Mouse (Mus musculus) frontal cortex, adult 2 months (tissue): Measurements from ENCODE around the gene Slc22a20. TPM values are rescaled to one million over a fixed set of nuclear protein-coding genes. Genes with fewer than 3 reads are reported as not detected.
A peak's percentile ranks its signal among the peaks of the same experiment; 100 is the strongest.

Experiments used
- DNase-seq, 2 experiments: peaks; one replicate each; pipeline ENCODE4 v3.0.0; 2022; ENCODE audit warnings: low spot score in 1 of 2; ENCODE audit errors: extremely low spot score in 1 of 2
- polyA plus RNA-seq: library from polyadenylated mRNA; depleted of rRNA; stranded (reverse); fragments of >200 nt; gene quantifications from 2 replicates; pipeline ENCODE4 v1.2.3, GENCODE M21; 2012

Gene Slc22a20
- polyA plus RNA-seq, 1 experiment, result not detected

DNA sequence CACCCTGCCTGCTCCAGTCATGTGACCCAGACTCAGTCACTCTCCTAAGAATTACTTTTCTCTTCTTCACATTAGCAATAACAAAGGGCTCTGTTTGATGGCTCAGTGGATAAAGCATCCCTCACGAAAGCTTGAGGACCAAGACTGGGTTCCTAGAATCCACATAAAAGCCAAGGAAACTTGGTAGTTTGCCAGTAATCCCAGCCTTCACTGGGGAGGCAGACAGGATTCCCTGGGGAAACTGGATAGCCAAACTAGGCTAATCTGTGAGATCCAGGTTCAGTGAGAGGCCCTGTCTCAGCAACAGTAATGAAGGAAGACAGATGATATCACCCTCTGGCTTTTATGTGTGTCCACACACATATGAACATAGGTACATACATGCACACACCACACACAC, 5.0 kb upstream of the Slc22a20 start:
- DNase-seq, result no peak

DNA sequence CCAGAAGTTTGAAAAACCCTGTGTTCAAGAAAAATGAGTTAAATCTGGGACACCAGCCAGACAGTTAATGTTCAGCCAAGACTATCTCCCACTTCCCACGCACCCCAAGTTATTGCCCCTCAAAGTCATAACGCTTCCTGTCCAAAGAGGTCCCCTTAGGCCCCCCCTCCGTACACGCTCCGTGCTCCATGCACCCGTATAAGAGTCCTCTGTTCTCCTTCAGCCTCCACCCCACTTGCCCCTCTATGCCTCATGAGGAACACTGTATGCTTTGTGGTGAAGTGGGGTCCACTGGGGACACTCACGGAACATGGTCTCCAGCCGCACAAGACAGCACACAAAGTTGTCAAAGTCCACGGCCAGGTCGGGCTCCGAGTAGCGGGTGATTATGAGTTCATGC, 4.1 kb upstream of the Slc22a20 start:
- no peak for DNase-seq

DNA sequence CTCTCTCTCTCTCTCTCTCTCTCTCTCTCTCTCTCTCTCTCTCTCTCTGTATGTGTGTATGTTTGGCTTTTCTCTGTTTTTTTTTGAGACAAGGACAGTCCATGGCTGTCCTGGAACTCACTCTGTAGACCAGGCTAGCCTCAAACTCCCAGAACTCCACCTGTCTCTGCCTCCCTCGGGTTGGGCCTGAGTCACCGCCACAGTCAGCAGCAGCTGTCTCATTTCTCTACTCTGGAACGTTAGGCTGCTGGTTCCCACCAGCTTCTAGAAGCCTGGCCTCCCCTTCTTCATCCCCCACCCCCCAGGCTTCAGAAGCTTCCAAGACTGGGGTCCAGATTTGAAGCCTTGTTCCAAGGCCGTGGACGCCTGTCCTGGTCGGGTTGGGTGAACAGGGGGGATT, 3.6 kb upstream of the Slc22a20 start:
- no peak for DNase-seq

DNA sequence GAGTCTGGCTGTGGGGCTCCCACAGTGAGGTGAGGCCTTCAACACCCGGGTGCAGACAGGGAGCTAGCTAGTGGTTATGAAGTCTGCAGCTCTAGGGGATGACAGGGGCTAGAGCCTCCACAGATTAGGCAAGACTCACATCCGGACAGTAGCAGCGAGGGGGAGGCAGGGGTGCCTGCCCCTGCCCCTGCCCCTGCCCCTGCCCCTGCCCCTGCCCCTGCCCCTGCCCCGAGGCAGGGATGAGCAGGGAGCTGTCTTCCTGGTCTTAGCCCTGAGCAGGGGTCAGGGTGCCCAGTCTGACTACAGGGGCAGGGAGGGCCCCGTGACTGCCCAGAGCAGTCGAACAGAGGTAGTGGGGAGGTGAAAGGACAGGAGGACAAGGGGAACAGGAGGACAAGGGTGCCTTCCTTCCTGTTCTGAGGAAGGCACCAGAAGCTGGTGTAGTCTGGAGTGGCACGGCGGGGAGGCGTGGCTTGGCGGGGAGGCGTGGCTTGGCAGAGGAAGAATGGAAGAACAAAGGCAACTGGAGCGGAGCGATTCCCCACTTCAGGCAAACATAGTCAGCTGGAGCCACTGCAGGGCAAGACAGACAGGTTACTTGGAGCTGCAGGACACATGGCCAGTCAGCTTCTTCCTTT, 3.0 kb upstream of the Slc22a20 start:
- peak in 1 of 2 experiments; percentile 41 for DNase-seq

DNA sequence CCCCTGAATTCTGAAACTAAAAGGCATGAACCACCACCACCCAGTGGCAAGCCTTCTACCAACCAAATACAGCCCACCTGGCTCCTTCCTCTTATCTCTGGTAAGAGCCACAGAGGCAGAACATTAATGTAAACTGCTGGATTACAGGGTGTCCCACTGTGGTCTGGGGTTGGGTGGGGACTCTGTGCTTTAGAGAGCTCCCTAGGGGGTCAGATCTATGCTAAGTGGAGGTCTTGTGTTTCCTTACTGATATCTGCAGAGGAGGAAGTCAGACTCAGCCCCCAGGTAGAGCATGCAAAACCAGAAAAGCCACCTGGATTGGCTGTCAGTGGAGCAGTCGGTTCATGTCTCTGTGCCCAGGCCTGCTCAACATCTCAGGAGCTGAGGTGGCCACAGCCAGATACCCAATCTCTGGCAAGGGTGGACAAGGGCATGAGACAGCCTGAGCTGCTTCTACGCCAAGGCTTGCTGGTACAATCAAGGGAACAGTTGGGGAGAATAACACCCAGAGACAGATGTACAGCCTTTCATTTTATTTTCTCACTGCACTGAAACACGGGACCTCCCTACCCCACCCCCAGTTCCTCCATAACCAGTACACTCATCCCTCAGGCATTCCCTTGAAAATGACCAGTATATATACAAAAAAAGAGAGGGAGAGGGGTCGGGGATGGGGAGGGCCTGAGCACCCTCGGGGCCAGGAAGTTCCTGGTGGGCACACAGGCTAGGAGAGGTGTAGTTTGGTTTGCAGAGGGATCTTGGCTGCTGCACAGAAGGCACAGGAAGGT, 2.3 kb upstream of the Slc22a20 start:
- no peak for DNase-seq

DNA sequence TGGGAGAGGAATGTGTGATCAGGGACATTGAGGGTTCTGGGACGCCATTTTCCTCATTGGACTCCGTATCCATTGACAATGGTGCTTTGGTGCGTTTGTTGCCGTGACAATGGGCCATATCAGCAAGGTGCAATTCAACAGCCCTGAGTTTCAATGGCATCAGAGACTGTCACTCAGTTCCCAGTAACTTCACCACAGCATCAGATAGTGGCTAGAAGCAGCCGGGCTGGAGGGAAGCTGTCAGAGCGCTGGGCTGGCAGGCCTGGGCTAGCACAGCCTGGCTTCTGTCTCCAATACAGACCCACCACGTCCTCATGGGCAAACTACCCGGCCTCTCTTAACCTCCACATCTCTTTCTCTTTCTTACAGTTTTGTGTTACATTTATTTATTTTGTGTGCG, 5.5 kb downstream of the Slc22a20 start:
- no peak for DNase-seq

DNA sequence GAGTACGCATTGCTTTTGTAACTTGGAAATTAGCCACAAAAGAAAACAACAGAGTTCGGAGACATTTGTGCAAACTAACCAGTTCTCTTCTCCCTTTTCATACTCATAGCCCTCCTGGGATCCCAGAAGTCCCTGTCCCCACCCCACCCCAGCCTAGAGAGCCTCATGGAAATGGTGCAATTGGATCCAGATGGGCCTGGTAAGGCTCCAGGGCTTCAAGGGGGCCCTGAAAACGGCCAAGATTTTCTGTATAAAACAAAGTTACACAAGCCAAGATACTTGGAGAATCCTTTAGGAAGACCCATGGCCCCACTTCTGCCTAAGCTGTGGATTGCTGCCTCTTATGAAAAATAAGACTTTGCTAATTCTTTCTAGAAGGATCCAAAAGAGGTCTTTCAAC, 8.2 kb downstream of the Slc22a20 start:
- DNase-seq, result no peak

DNA sequence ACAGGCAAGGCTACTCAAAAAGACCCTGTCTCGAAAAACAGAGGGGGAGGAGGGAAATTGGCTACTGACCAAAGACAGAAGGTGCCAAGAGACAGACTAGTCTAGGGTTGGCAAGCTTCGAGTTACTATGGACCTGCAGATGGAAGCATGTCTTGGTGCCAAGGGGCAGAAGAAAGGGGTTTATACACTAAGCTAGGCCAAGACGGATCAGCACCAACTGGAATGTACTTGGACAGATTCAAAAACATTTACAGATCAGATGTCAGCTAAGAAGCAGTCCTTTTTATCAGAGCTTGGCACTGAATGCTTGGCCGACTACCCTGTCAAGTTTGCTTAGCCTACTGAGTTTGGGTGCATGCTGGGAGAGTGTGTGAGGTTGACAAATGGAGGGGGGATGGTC, 10.3 kb downstream of the Slc22a20 start:
- DNase-seq, result peak in 1 of 2 experiments; percentile 30

DNA sequence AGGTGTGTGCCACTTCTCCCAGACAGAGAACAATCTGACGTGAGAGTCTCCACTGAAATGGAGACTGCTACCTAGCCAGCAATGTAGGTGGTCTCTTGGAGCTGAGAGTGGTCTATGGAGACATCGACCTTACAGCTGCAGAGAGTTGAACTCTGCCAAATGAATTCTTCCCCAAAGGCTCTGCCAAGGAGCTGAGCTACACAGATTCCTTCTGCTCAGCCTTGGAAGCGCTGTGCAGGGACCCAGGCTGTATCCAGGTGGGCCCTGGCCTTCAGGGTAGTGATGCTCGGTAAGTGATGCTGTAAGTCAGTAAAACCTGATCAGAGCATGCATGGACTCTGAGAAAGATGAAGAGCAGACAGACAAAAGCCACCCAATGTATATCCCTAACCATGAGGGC, 10.8 kb downstream of the Slc22a20 start:
- no peak for DNase-seq

DNA sequence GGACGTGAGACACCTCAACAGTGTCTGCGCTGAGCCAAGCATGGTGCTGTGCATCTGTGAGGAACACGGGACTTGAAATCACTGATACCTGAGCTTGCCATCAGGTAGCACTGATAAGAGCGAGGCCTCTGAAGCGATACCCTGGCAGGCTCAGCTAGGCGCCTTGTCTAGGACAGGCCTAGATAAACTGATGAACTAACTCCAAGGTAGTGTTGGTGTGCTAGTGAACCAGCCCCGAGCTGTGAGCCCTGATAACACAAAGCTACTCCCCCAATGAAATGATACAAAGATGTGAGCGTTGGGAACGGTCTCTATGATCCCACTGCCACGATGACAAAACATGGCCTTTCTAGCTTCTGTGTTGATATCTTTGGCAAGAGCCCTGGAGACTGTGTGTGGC, 18.3 kb downstream of the Slc22a20 start:
- no peak for DNase-seq

DNA sequence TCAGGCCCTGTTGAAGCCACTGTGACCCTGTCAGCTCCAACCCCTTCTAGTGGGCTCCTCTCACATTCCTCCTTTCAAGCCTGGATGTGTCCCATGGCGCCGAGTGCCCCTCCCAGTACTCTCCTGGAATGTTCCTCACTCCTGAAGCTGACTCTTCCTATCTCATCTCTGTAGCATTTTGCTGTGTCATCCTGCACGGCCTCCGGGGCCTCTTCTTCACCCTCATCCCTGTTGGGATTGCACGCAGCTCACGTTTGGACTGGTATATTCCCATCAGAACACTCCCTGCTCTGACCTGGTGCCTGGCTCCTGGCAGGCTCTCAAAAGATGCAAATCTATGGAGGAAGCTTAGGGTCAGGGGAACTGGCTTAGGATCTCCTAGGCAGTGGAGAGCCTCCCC, 19.2 kb downstream of the Slc22a20 start:
- DNase-seq, result no peak

DNA sequence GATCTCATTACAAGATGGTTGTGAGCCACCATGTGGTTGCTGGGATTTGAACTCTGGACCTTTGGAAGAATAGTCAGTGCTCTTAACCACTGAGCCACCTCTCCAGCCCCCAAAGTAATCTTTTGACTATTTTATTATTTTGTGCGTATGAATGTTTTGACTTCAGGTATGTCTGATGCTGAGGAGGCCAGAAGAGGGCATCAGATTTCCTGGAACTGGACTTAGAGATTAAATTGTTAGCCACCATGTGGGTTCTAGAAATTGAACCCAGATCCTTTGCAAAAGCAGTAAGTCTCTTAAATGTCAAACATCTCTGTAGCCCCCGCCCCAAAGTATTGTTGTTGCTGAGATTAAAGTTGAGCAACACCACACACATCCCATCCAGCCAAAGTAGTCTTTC, 20.0 kb downstream of the Slc22a20 start:
- DNase-seq, result no peak

DNA sequence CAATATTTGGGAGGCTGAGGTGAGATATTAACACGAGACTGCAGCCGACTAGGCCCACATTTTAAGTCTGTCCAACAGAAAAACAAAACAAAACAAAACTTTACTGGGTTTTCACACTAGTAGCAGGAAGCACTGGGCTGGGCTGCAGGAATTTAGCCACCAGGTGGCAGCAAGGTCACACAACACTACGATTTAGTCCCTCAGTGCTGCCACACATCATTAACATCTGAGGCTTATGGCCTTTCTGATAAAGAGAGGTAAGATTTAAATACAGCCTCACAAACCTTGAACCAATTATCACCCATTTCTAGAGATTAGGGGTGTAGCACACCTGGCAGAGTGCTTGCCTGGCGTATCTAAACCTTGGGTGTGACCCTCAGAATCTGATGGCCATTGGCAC, 20.7 kb downstream of the Slc22a20 start:
- peak; percentile 21 to 83 for DNase-seq

DNA sequence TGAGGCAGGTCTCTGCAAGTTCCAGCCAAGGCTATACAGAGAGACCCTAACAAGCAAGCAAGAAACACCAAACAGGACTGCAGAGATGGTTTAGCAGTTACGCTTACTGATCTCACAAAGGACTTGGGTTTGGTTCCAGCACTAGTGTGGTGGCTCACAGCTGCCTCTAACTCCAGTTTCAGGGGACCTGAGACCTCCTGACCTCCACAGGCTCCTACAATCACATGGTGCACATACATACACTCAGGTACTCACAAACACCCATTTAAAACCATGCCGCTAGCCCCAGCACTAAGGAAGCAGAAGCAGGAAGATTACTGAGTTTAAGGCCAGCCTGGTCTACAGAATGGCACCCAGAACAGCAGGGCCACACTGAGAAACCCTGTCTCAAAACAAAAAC, 21.1 kb downstream of the Slc22a20 start:
- no peak for DNase-seq

DNA sequence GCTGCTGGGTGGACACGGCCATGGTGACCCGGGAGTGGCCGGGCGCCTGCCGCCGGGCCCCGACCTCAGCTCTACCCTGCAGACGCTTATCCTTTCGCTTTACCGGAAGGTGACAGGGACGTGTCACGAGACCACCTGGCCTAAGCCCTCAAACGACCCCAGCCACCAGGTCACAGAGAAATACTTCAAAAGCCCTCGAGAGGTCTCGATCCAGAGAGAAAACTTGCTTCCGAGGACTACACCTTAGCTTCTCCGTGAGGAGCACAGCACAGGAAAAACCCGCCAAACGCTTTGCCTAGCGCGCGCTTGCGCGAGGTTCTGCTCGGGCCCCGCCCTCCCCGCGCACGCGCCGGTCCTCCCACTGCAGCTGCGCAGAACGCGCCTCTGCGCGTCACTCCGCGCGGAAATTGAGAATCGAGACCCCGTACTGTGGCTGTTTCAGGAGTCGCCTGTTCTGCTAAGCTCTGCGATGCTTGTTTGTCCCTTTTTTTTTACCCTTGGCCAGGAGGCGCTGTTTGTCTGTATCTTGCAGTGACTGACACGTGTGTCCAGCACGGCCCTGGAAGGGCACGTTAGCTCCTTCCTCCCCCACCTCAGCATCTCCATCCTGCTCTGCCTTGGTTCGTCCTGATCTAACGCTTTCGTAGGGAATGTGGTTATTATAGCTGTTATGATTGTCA, 21.9 kb downstream of the Slc22a20 start, which contains the start of gene Pola2:
Pola2 (minus strand) TSS at position 320 of the 680 bp plus-strand sequence.
- DNase-seq, result peak; percentile 58 to 90

DNA sequence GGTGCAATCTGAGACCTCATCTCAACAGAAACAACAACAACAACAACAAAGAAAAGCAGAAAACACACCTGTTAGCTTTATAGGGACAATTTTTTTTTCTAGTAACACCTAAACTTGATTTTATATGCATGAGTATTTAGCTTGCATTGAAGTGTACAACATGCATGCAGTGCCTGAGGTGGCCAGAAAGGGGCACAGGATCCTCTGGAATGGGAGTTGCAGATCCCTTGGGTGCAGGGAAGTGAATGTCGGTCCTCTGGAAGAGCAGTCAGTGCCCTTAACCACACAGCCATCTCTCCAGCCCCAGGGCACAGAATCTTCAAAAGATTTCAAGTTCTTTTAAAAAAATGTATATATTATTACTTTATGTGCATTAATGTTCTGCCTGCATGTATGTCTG, 23.3 kb downstream of the Slc22a20 start:
- no peak for DNase-seq

DNA sequence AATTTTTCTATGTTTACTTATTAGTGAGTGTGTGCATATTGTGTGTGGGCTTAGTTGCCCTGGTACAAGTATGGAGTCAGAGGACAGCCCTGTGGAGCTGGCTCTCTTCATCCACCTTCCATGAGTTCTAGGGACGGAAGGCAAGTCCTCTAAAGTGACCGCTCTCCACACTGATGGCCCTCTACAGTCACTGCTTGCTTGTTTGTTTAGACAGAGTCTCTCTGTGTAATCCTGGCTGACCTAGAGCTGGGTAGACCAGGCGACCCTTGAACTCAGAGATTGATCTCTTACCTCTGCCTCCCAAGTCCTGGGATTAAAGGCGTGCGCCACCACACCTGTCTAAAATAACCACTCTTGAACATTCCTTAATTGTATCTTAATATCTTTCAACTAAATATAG, 28.6 kb downstream of the Slc22a20 start:
- DNase-seq, result no peak

DNA sequence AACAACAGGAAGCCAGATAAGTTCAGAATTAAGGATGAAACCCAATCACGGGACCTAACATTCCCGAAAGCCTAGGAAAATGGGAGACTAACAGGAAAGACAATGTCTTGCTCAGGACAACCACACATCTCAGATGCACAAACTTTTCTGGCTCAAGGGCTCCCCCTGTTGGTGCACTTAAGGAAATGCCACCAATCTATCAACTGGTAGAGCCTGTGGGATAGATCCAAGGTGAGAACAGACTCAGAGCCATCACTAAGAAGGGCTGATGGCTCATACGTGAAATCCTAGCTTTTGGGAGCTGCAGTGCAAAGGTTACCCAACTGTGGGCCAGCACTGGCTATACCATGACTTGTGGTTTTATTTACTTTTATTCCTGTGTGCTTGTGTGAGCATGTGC, 29.3 kb downstream of the Slc22a20 start:
- peak in 1 of 2 experiments; percentile 87 for DNase-seq

DNA sequence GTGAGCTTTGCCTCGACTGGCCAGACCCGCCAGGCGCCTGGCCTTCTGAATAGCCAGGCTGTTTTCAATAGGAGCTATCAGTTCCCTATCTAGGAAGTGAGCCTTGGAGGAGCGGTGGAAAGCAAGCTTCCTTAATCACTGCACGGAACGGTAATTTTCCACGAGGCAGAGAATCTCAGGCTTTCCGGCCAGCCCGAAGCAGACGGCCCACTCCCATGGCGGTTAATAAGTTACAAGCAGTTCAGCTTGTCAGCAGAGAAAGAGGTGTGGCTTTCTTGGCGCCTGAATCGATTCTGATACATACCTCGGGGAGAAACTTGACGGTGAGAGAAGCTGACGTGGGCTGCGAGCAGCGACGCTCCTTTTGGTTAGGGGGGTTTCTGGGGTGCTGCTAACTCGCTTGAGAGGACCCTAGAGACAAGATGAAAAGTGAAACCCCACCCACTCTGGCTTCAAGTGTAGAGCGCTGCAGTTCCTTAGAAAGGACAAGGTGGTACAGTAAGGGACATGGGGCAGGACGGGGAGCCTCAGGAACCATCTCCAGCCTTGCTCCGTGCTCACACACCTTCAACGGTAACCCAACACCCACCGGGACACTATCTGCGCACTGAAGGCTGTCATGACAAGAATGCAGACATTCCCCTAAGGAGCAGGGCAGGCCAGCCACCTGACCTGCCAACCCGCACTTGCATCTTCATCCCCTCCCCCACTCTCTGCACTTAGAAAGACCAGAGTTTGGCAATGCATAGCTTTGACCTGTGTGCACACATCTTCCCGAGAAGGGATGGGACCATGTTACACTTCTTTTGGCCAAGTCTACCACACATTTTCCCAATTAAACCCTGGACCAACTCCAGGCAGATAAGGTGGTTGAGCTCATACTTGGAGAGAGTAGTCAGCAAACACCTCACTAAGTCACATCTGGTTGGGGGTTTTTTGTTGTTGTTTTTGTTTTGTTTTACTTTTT, 30.0 kb downstream of the Slc22a20 start:
- DNase-seq, result no peak

DNA sequence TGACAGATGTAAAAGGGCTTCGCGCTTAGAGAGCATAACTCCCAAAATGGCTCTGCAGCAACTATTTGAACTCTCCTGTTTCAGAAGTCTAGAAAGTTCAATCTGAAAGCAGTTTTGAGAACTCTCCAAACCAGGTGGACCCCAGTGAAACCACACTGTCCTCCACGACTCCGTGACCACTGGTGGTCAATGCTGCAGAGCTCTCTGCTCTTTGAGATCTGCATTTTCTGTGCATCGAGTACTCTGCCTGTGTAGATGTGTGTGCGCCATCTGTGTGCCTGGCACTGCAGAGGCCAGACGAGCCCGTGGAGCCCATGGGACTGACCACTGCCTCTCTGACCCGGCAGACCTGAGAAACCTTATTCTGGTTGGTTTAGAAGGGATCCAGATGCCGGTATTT, 31.0 kb downstream of the Slc22a20 start:
- no peak for DNase-seq
